Mouse (Mus musculus): ENCODE measurements around the gene 4930470P17Rik.
A peak's percentile ranks its signal among the peaks of the same experiment; 100 is the strongest.
"Not testable (repeated sequence)": the region's sequence is repeated elsewhere in the genome, so short reads cannot be mapped to it uniquely, and the experiment has no call there.

Gene 4930470P17Rik

GRCm38 (mm10) chr2:170601917-170602316 is at the start of gene 4930470P17Rik:
Gene 4930470P17Rik, minus strand, starts transcription at chr2:170602017.
- DNase-seq = no peak

- no peak for DNase-seq
Measured at GRCm38 (mm10) chr2:170651483-170651882, 49.7 kb upstream of the 4930470P17Rik start.

- DNase-seq = no peak
Measured at GRCm38 (mm10) chr2:170648542-170648941, 46.7 kb upstream of the 4930470P17Rik start.

- DNase-seq = no peak
Measured at GRCm38 (mm10) chr2:170646201-170646600, 44.4 kb upstream of the 4930470P17Rik start.

GRCm38 (mm10) chr2:170642338-170642806 is 40.6 kb upstream of the 4930470P17Rik start:
- no peak for DNase-seq

GRCm38 (mm10) chr2:170640281-170640680 is 38.5 kb upstream of the 4930470P17Rik start:
- DNase-seq = peak; percentile 47

- no peak for DNase-seq
Measured at GRCm38 (mm10) chr2:170638746-170639145, 36.9 kb upstream of the 4930470P17Rik start.

GRCm38 (mm10) chr2:170632998-170633622 is 31.3 kb upstream of the 4930470P17Rik start:
- DNase-seq = no peak

GRCm38 (mm10) chr2:170632386-170632785 is 30.6 kb upstream of the 4930470P17Rik start:
- no peak for DNase-seq

- DNase-seq = no peak
Measured at GRCm38 (mm10) chr2:170631375-170631774, 29.6 kb upstream of the 4930470P17Rik start.

- DNase-seq = no peak
Measured at GRCm38 (mm10) chr2:170630553-170630952, 28.7 kb upstream of the 4930470P17Rik start.

GRCm38 (mm10) chr2:170627991-170628390 is 26.2 kb upstream of the 4930470P17Rik start:
- DNase-seq = not testable (repeated sequence)

GRCm38 (mm10) chr2:170624201-170624880 is 22.5 kb upstream of the 4930470P17Rik start:
- DNase-seq = not testable (repeated sequence)

- no peak for DNase-seq
Measured at GRCm38 (mm10) chr2:170622985-170623384, 21.2 kb upstream of the 4930470P17Rik start.

- no peak for DNase-seq
Measured at GRCm38 (mm10) chr2:170618862-170619492, 17.2 kb upstream of the 4930470P17Rik start.

- not testable (repeated sequence) for DNase-seq
Measured at GRCm38 (mm10) chr2:170611794-170612193, 10.0 kb upstream of the 4930470P17Rik start.

- DNase-seq = no peak
Measured at GRCm38 (mm10) chr2:170601171-170601570, 646 bp downstream of the 4930470P17Rik start.

- DNase-seq = peak; percentile 12
Measured at GRCm38 (mm10) chr2:170597586-170597985, 4.2 kb downstream of the 4930470P17Rik start.

- DNase-seq = peak; percentile 83
Measured at GRCm38 (mm10) chr2:170596726-170597125, 5.1 kb downstream of the 4930470P17Rik start.

- peak; percentile 83 for DNase-seq
Measured at GRCm38 (mm10) chr2:170592161-170592560, 9.7 kb downstream of the 4930470P17Rik start.

GRCm38 (mm10) chr2:170588369-170588900 is 13.4 kb downstream of the 4930470P17Rik start:
- no peak for DNase-seq

- no peak for DNase-seq
Measured at GRCm38 (mm10) chr2:170584678-170585077, 17.1 kb downstream of the 4930470P17Rik start.

- DNase-seq = no peak
Measured at GRCm38 (mm10) chr2:170579551-170579950, 22.3 kb downstream of the 4930470P17Rik start.

Data from kidney, adult 9 months (tissue).